Mouse (Mus musculus): ENCODE data around the gene Ube2d3.

DNA sequence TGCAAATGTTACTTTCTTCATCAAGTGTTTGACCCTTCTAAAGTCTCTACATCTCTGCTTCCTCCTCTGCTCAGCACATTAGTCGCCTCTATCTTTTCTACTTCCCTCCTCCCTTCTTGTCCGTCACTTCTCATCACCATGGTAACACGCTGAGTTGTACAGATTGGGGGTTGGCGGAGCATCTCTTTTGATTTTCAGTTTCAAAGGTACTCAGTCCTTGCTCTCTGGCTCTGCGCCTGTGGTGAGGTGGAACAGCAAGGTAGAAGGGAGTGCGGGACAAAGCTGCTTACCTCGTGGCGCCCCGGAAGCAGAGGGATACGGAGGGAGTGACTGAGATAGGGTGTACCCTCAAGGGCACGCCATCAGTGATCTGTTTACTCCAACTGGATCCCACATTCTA is 75.3 kb downstream of the Ube2d3 start:
- no peak for TF ChIP-seq USF1 (IDR thresholded peaks at IDR 0.05; ENCODE audit: low read depth)
- TF ChIP-seq POLR2A (IDR thresholded peaks at IDR 0.05; ENCODE audit: insufficient read length, low read depth), result no peak
- no peak for TF ChIP-seq SRF (IDR thresholded peaks at IDR 0.05; ENCODE audit: control insufficient read depth, insufficient read length, low read depth)

Measured in myocyte (in vitro differentiated cells).